Mouse (Mus musculus): ENCODE data around the gene Cdh16. TPM values are rescaled to one million over a fixed set of nuclear protein-coding genes. Genes with fewer than 3 reads are reported as not detected.
A peak's percentile ranks its signal among the peaks of the same experiment; 100 is the strongest.

The Cdh16 gene
- total RNA-seq, 2 experiments from 2014 or later, result 0.23 TPM; not detected in 1

- no peak for DNase-seq (ENCODE audit: low spot score)
Measured at GRCm38 (mm10) chr8:104613119-104613518, 11.1 kb downstream of the Cdh16 start.

DNA sequence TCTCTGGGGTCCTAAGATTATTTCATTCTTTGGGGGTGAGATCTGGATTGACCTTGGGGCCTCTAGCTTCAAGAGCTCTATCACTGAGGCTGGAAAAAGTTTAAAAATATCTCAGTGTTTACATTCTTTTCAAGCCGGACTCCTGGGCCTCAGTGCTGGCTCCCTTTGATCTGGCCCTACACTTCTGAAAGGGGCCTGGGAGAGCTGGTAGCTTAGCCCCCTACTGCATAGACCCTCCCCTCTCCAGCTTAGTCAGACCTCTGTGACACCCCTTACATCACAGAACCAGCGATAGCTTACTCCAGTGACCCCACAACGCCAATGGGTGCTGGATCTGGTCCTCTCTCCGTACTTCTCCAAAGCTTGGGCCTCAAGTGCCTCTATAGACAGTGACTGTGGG is 12.6 kb downstream of the Cdh16 start:
- no peak for DNase-seq (ENCODE audit: low spot score)

DNA sequence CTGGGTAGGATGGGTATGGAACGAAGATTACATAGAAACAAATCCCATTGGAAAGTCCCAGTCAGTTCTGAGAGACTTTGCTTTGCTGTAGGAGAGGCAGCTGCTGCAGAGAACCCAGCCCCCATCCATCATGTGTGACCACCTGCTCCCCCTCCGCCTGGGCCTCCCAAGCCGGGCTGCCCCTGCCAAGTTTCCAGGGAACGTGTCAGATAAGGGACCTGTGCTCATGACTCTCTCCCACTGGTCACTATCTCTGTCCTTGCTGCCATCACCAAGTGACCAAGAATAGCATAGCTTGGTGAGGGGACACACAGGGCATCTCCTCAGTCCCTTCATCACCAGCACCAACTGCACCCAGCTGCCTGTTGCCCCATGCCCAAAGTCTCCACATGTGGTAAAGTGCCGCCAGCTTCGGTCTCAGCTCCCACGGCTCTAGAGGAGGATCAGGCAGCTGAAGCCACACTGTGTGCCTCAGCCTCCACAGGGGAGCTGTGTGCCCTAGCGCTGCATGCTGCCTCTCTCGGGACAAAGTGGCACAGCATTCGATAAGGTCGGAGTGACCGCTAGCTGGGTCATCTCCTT is 13.9 kb downstream of the Cdh16 start:
- no peak for DNase-seq (ENCODE audit: low spot score)

- DNase-seq (ENCODE audit: low spot score), result peak; percentile 78
Measured at GRCm38 (mm10) chr8:104609222-104609621, 15.0 kb downstream of the Cdh16 start.

GRCm38 (mm10) chr8:104607944-104608343 is 16.3 kb downstream of the Cdh16 start:
- peak; percentile 87 for DNase-seq (ENCODE audit: low spot score)

DNA sequence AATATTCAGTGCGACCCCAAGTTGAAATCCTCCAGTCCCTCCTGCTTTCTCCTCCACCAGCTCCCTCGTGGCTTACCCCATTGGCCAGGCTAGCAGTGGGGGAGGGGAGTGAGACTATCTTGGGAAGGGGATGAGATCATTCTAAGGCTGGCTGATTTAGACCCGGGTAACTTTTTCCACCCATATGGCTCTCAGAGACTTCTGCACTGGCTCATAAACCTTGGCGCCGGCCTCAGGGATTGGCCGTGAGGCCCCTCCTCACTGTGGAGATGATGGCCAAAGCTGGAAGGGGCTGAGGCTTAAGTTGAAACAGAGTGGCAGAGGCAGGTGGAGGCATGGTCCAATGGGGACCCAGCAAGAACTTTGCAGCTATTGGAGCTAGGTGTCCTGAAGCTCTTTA is 17.9 kb downstream of the Cdh16 start:
- DNase-seq (ENCODE audit: low spot score), result peak; percentile 38

GRCm38 (mm10) chr8:104603245-104603593 is 21.0 kb downstream of the Cdh16 start:
- no peak for DNase-seq (ENCODE audit: low spot score)

GRCm38 (mm10) chr8:104602468-104603244 is 21.5 kb downstream of the Cdh16 start:
- peak; percentile 87 for DNase-seq (ENCODE audit: low spot score)

DNA sequence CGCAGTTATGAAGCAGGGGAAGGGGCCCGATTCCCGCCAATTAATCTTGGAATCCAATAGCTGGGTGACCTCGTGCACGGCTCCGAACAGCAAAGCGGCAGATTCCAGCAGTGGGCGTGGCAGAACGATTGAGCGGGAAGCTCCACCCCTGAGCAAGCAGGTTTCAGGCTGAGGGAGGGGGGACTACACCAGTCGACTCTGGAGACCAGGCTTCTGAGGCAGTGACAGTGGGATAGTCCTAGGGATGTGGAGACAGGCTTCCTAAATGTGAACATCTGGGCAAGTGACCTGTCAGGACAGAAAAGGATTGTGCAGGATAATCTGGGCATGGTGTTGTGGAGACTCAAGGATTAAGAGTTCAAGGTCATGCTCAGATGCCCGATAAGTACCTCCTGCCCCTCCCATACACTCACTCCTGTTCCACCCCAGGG is 22.2 kb downstream of the Cdh16 start:
- DNase-seq (ENCODE audit: low spot score), result no peak

GRCm38 (mm10) chr8:104601386-104601785 is 22.8 kb downstream of the Cdh16 start:
- DNase-seq (ENCODE audit: low spot score), result no peak

DNA sequence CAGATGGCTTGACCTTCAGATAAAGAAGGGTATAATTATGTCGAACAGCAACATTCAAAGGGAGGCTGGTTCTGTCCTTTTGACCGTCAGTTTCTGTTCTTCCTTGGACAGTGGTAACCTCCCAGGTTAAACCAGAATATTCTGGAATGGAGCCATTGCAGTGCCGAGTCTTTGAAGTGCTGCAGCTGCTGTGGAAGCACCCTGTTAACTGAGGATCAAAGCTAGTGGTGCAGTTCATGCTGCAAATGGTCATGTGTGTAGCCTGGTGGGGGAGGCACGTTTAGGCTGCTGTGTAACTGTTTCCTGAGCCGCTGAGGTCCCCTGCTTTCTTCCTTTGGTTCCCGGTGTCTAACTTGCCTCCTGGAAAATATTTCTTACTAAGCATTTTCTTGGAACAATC is 25.7 kb downstream of the Cdh16 start:
- DNase-seq (ENCODE audit: low spot score), result no peak

DNA sequence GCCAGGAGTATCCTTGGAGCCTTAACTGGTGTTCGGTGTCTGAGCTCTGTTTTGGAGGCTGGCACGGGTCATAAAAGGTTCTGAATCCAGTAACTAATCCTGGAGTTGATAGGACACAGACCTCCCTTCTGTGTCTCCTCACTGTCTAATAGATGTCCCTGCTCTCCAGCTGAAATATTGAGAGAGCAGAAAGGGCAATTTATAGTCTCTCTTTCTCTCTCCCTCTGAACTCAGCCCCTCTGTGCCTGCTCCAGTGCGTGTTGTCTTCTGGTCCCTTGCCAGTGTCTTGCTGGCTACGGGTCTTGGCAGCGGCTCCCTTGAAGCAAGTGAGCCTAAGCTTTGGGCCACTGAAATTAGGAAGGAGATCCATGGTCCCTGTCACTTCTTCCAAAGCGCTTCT is 26.5 kb downstream of the Cdh16 start:
- peak; percentile 50 for DNase-seq (ENCODE audit: low spot score)

GRCm38 (mm10) chr8:104595773-104596536 is 28.2 kb downstream of the Cdh16 start:
- no peak for DNase-seq (ENCODE audit: low spot score)

- no peak for DNase-seq (ENCODE audit: low spot score)
Measured at GRCm38 (mm10) chr8:104594611-104595362, 29.4 kb downstream of the Cdh16 start.

DNA sequence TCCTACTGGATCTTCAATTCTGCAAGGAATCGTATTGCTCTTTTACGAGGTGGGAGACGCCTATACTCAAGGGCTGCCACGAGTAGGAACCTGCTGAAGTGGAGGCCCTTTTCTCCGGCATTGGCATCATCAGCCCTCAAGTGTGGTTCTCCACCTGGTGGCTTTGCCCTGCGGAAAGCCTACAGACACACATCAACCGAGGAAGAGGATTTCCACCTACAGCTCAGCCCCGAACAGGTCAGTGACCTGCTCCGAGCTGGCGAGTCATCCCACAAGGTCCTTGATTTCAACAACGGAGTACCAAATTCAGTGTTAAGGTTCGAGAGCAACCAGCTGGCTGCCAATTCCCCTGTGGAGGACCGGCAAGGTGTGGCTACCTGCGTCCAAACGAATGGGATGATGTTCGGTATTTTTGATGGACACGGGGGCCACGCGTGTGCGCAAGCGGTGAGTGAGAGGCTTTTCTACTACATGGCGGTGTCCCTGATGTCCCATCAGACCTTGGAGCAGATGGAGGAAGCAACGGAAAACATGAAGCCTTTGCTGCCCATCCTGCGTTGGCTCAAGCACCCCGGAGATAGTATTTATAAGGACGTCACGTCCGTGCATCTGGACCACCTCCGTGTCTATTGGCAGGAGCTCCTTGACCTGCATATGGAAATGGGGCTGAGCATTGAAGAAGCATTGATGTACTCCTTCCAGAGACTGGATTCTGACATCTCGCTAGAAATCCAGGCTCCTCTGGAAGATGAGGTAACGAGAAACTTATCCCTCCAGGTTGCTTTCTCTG is 30.5 kb downstream of the Cdh16 start:
- no peak for DNase-seq (ENCODE audit: low spot score)

GRCm38 (mm10) chr8:104592566-104592965 is 31.6 kb downstream of the Cdh16 start:
- DNase-seq (ENCODE audit: low spot score), result no peak

DNA sequence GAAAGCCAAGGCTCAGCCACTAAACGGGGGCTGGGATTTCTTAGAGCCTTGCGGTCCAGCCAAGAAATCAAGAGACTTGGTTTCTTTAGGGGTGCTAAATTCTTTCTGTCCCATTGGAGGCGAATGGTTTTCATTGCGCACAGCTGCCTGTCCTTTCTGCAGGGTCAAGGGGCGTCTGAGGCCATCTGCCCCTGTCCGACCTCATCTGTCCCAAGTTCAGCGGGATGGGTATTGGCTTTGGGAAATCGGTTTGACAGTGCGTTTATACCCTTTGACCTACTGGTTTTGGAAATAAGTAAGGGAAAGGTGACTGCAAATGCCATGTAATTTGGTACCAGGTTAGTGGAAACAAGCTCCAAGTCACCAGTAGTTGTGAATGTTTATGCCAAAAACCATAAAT is 32.3 kb downstream of the Cdh16 start:
- no peak for DNase-seq (ENCODE audit: low spot score)

DNA sequence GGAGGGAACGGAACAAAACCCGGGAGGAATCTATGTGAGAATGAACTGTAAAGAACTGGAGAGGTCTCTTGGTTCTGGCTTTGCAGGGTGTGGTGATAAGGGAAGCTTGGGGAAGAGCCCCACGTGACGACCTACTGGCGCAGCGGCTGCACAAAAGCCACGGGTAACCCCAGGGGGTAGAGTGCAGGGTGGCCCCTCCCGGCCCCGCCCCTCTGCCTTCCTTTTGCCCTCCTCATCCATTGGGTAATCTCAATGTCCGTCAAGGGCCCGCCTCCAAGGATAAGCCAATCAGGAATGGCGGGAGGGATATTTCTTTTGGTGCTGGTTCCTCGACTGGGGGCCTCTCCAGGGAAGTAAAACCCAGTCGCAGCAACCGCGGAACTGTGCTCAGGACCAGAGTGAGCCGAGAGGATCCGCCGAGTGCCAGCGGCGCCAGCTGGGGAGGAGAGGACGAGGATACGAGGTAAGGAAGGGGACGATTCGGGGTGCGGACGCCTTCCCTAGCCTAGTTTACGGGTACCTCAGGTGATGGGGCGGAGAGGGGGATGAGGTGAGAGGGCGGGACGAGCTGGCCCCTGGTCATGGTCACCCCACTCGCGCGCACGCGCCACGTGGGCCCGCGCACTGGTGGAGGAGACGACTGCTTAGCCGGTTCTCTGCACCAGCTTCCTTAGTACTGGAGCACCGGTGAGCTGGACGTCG is 32.9 kb downstream of the Cdh16 start, which contains the start of gene Pdp2:
TSS of gene Pdp2 (plus strand) at position 319 of the 702 bp plus-strand sequence.
- peak; percentile 94 for DNase-seq (ENCODE audit: low spot score)

DNA sequence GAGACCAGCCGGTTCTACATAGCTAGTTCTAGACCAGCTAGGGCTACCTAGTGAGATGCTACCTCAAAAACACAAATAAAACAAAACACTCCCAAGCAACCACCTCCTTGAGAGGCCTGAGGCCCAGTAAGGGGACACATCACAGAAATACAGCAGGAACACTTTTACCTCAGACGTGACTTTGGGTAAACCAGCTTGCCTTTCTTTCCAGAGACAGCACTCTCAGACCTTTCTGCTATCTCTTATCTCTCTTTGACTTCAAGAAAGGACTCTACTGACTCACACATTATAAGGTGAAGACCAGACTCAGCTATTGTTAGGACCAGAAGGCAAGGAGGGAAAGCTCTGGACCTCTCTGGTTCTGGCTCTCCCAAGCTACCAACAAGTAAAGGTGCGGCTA is 33.9 kb downstream of the Cdh16 start:
- no peak for DNase-seq (ENCODE audit: low spot score)

DNA sequence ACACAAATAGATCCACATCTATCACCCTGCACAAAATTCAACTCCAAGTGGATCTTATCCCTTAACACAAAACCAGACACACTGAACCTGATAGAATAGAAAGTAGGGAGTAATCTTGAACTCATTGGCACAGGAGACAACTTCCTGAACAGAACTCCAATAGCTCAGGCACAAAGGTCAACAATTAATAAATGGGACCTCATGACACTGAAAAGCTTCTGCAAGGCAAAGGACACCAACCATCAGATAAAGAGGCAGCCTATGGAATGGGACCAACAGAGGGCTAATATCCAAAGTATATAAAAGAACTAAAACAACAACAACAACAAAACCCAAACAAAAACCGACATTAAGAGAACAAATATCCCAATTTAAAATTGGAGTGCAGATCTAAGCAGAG is 39.7 kb downstream of the Cdh16 start:
- DNase-seq (ENCODE audit: low spot score), result no peak

All from gastrocnemius, adult 18-20 months (tissue).